Mouse (Mus musculus) midbrain, embryonic 16.5 days (tissue): ENCODE data around the gene Kcnk10. TPM values are rescaled to one million over a fixed set of nuclear protein-coding genes. Genes with fewer than 3 reads are reported as not detected.

Source experiments
- ATAC-seq: fragments of 200-750 bp; cut with Nextera tagmentation; 2 replicates; pipeline ENCODE4 v1.8.0; 2017; ENCODE audit warnings: moderate TSS enrichment
- H3K27ac ChIP-seq: fragments of 300-500 bp; sonication (generic); 2 replicates; pipeline ENCODE4 v1.5.1; 2014; ENCODE audit warnings: mild to moderate bottlenecking, low read length, mixed read lengths
- H3K27me3 ChIP-seq: fragments of 300-500 bp; sonication (generic); 2 replicates; pipeline ENCODE4 v1.6.1; 2014; ENCODE audit warnings: low read depth, low read length, mixed read lengths; ENCODE audit not compliant: control insufficient read depth, insufficient read depth
- H3K36me3 ChIP-seq: fragments of 300-500 bp; sonication (generic); 2 replicates; pipeline ENCODE4 v1.6.1; 2014; ENCODE audit warnings: mild to moderate bottlenecking, low read length, moderate library complexity, mixed read lengths; ENCODE audit not compliant: control insufficient read depth, insufficient read depth
- H3K4me1 ChIP-seq: fragments of 300-500 bp; sonication (generic); 2 replicates; pipeline ENCODE4 v1.6.1; 2014; ENCODE audit warnings: mild to moderate bottlenecking, low read length, mixed read lengths; ENCODE audit not compliant: control insufficient read depth, insufficient read depth
- H3K4me2 ChIP-seq: fragments of 300-500 bp; sonication (generic); 2 replicates; pipeline ENCODE4 v1.6.1; 2014; ENCODE audit warnings: mild to moderate bottlenecking, low read length, mixed read lengths
- H3K4me3 ChIP-seq: fragments of 300-500 bp; sonication (generic); 2 replicates; pipeline ENCODE4 v1.5.1; 2014; ENCODE audit warnings: low read depth, mild to moderate bottlenecking, low read length, moderate library complexity, mixed read lengths
- H3K9ac ChIP-seq: fragments of 300-500 bp; sonication (generic); 2 replicates; pipeline ENCODE4 v1.6.1; 2014; ENCODE audit warnings: low read depth, low read length, mixed read lengths
- H3K9me3 ChIP-seq: fragments of 300-500 bp; sonication (generic); replicated peaks from 2 replicates; pipeline ENCODE4 v1.6.1; 2014; ENCODE audit warnings: mild to moderate bottlenecking, low read length, mixed read lengths; ENCODE audit not compliant: control insufficient read depth, poor library complexity, severe bottlenecking
- WGBS: fragments of 180-500 bp; shearing (Covaris S2); extraction: QIAGEN DNeasy Blood & Tissue Kit; methylation state at CpG from one replicate; pipeline ENCODE4 v1.1.7; 2014; 5-methylcytosine and 5-hydroxymethylcytosine counted together
- polyA plus RNA-seq: library from polyadenylated mRNA; unstranded; fragments of >200 nt; fragmentation: Nextera tagmentation; extraction: Ambion mirVana; gene quantifications from 2 replicates; pipeline ENCODE4 v1.2.1, GENCODE M21; 2015

Gene Kcnk10
- polyA plus RNA-seq, 1 experiment from 2014 or later = 40.7 TPM

- peak; percentile 87 for ATAC-seq
- H3K9ac ChIP-seq = no peak overlapping the region
- H3K4me3 ChIP-seq = 0 out of 2 replicates have a peak overlapping the region, but pooled peaks have one; percentile 5
- peaks cover 46% of the 10 kb centered on the region for H3K4me1 ChIP-seq
- no peaks in the 10 kb centered on the region for H3K9me3 ChIP-seq
- H3K27me3 ChIP-seq = no peaks in the 10 kb centered on the region
- 7% methylated on average over 13 of the region's 13 CpGs for WGBS
- no peaks in the 10 kb centered on the region for H3K36me3 ChIP-seq
- H3K4me2 ChIP-seq = peak overlapping the region; percentile 44
- H3K27ac ChIP-seq = peak overlapping the region; percentile 76
Observed at GRCm38 (mm10) chr12:98562341-98562977, 15.7 kb downstream of the Kcnk10 start.

GRCm38 (mm10) chr12:98560038-98560437 is 18.1 kb downstream of the Kcnk10 start:
- H3K9me3 ChIP-seq = no peaks in the 10 kb centered on the region
- no peak for ATAC-seq
- H3K4me2 ChIP-seq = no peak overlapping the region
- peaks cover 31% of the 10 kb centered on the region for H3K4me1 ChIP-seq
- H3K36me3 ChIP-seq = no peaks in the 10 kb centered on the region
- no peaks in the 10 kb centered on the region for H3K27me3 ChIP-seq
- H3K4me3 ChIP-seq = no peak overlapping the region
- 91% methylated on average over 3 of the region's 3 CpGs for WGBS
- no peak overlapping the region for H3K27ac ChIP-seq
- H3K9ac ChIP-seq = no peak overlapping the region

- 88% methylated on average over 7 of the region's 7 CpGs for WGBS
- no peaks in the 10 kb centered on the region for H3K36me3 ChIP-seq
- ATAC-seq = no peak
Observed at GRCm38 (mm10) chr12:98557013-98557677, 21.0 kb downstream of the Kcnk10 start.

GRCm38 (mm10) chr12:98549981-98550380 is 28.1 kb downstream of the Kcnk10 start:
- H3K27me3 ChIP-seq = no peaks in the 10 kb centered on the region
- H3K36me3 ChIP-seq = no peaks in the 10 kb centered on the region
- ATAC-seq = no peak
- no peak overlapping the region for H3K9ac ChIP-seq
- peaks cover 4% of the 10 kb centered on the region for H3K4me1 ChIP-seq
- H3K4me2 ChIP-seq = no peak overlapping the region
- H3K27ac ChIP-seq = no peak overlapping the region
- no peaks in the 10 kb centered on the region for H3K9me3 ChIP-seq
- no peak overlapping the region for H3K4me3 ChIP-seq
- WGBS = 92% methylated on average over 6 of the region's 6 CpGs

More at GRCm38 (mm10) chr12:98557013-98557677, 21.0 kb downstream of the Kcnk10 start:
- Histone ChIP-seq H3K4me1 (peaks cover 3% of the 10 kb centered on the region), H3K9me3 (no peaks in the 10 kb centered on the region), H3K27ac (no peak overlapping the region), H3K27me3 (no peaks in the 10 kb centered on the region), H3K4me2 (no peak overlapping the region), H3K9ac (no peak overlapping the region), H3K4me3 (no peak overlapping the region)

- ATAC-seq = no peak
- no peak overlapping the region for H3K27ac ChIP-seq
- no peaks in the 10 kb centered on the region for H3K27me3 ChIP-seq
- peaks cover 4% of the 10 kb centered on the region for H3K4me1 ChIP-seq
- no peak overlapping the region for H3K9ac ChIP-seq
- H3K9me3 ChIP-seq = no peaks in the 10 kb centered on the region
- WGBS = 87% methylated on average over 9 of the region's 9 CpGs
- no peak overlapping the region for H3K4me2 ChIP-seq
- H3K36me3 ChIP-seq = no peaks in the 10 kb centered on the region
- no peak overlapping the region for H3K4me3 ChIP-seq
Observed at GRCm38 (mm10) chr12:98548141-98548540, 30.0 kb downstream of the Kcnk10 start.

GRCm38 (mm10) chr12:98545875-98546274 is 32.2 kb downstream of the Kcnk10 start:
- Histone ChIP-seq H3K9ac (no peak overlapping the region), H3K4me3 (no peak overlapping the region), H3K36me3 (no peaks in the 10 kb centered on the region), H3K27ac (no peak overlapping the region), H3K4me1 (peaks cover 4% of the 10 kb centered on the region), H3K4me2 (no peak overlapping the region), H3K27me3 (no peaks in the 10 kb centered on the region), H3K9me3 (no peaks in the 10 kb centered on the region)
- 95% methylated on average over 2 of the region's 2 CpGs for WGBS
- ATAC-seq = no peak

GRCm38 (mm10) chr12:98545251-98545560 is 32.9 kb downstream of the Kcnk10 start:
- H3K9me3 ChIP-seq = no peaks in the 10 kb centered on the region
- no peak overlapping the region for H3K9ac ChIP-seq
- no peak overlapping the region for H3K4me3 ChIP-seq
- H3K27me3 ChIP-seq = no peaks in the 10 kb centered on the region
- no peak overlapping the region for H3K27ac ChIP-seq
- no peaks in the 10 kb centered on the region for H3K36me3 ChIP-seq
- H3K4me2 ChIP-seq = no peak overlapping the region
- 63% methylated on average over 4 of the region's 4 CpGs for WGBS
- H3K4me1 ChIP-seq = peaks cover 4% of the 10 kb centered on the region
- ATAC-seq = no peak

- H3K36me3 ChIP-seq = 0 out of 2 replicates have a peak, but pooled peaks cover under 1% of the 10 kb centered on the region
- H3K27ac ChIP-seq = no peak overlapping the region
- 87% methylated on average over 9 of the region's 9 CpGs for WGBS
- no peak overlapping the region for H3K4me3 ChIP-seq
- no peaks in the 10 kb centered on the region for H3K27me3 ChIP-seq
- no peak for ATAC-seq
- H3K9me3 ChIP-seq = no peaks in the 10 kb centered on the region
- H3K4me2 ChIP-seq = no peak overlapping the region
- H3K9ac ChIP-seq = no peak overlapping the region
- H3K4me1 ChIP-seq = peaks cover 4% of the 10 kb centered on the region
Observed at GRCm38 (mm10) chr12:98544545-98545250, 33.4 kb downstream of the Kcnk10 start.

GRCm38 (mm10) chr12:98536760-98537159 is 41.4 kb downstream of the Kcnk10 start:
- ATAC-seq = no peak
- no peaks in the 10 kb centered on the region; the same call in 1 of the 2 replicates for H3K4me1 ChIP-seq
- no peak overlapping the region for H3K4me2 ChIP-seq
- no peak overlapping the region for H3K9ac ChIP-seq
- WGBS = 70% methylated on average over 5 of the region's 5 CpGs
- no peak overlapping the region for H3K27ac ChIP-seq
- H3K4me3 ChIP-seq = no peak overlapping the region
- peaks cover 5% of the 10 kb centered on the region; the same call in 1 of the 2 replicates for H3K36me3 ChIP-seq
- H3K9me3 ChIP-seq = no peaks in the 10 kb centered on the region
- H3K27me3 ChIP-seq = no peaks in the 10 kb centered on the region
